Mouse (Mus musculus): ENCODE results near the gene Ankrd65. TPM values are rescaled to one million over a fixed set of nuclear protein-coding genes. Genes with fewer than 3 reads are reported as not detected.
A peak's percentile ranks its signal among the peaks of the same experiment; 100 is the strongest.

Gene Ankrd65
- total RNA-seq, 2 experiments from 2014 or later = not detected

GRCm38 (mm10) chr4:155847591-155848352 lies 57.5 kb downstream of the Ankrd65 start:
- peak; percentile 56 for DNase-seq

GRCm38 (mm10) chr4:155848434-155849095 lies 58.3 kb downstream of the Ankrd65 start:
- peak; percentile 53 for DNase-seq

Small RNA genes within 50 kb of the gene (microRNA-seq; reads per million reads assigned to microRNA genes)
- 0 reads per million in 2 experiments for gene Gm27743

Other genes with a start within 250 kb of the Ankrd65 start
- gene Nadk, start 228.1 kb upstream of the Ankrd65 start, total RNA-seq (2021) = 10 to 100 TPM; 20.8 to 25.2 TPM
- 1 to 10 TPM; 6.5 to 8.6 TPM for gene Slc35e2, start 189.0 kb upstream of the Ankrd65 start, total RNA-seq (2021)
- 10 to 100 TPM; 24.4 to 33.1 TPM for gene Cdk11b, start 165.6 kb upstream of the Ankrd65 start, total RNA-seq (2021)
- gene Gm10563, start 145.0 kb upstream of the Ankrd65 start, total RNA-seq (2021) = not detected
- gene Mmp23, start 137.1 kb upstream of the Ankrd65 start, total RNA-seq (2021) = 10 to 100 TPM; 18.3 to 22.2 TPM
- 10 to 100 TPM; 13.2 to 16.8 TPM for gene Mib2, start 121.2 kb upstream of the Ankrd65 start, total RNA-seq (2021)
- gene Fndc10, start 96.1 kb upstream of the Ankrd65 start, total RNA-seq (2021) = 1 to 10 TPM; 5.8 to 7.9 TPM
- 10 to 100 TPM; 50.8 to 51.4 TPM for gene Ssu72, start 85.6 kb upstream of the Ankrd65 start, total RNA-seq (2021)
- gene Tmem240, start 55.6 kb upstream of the Ankrd65 start, total RNA-seq (2021) = 1 to 10 TPM in 1 of 2 experiments, under 1 TPM in 1; 0.49 to 1.0 TPM
- gene Atad3a, start 29.3 kb upstream of the Ankrd65 start, total RNA-seq (2021) = 10 to 100 TPM; 30.4 to 39.3 TPM
- 10 to 100 TPM; 16.8 to 21.5 TPM for gene Vwa1, start 15.7 kb upstream of the Ankrd65 start, total RNA-seq (2021)
- gene Tmem88b, start 4.6 kb upstream of the Ankrd65 start, total RNA-seq (2021) = 1 to 10 TPM; 2.4 to 4.0 TPM
- gene Mrpl20, start 12.4 kb downstream of the Ankrd65 start, total RNA-seq (2021) = 10 to 100 TPM; 56.6 to 58.0 TPM
- gene Ccnl2, start 22.1 kb downstream of the Ankrd65 start, total RNA-seq (2021) = 10 to 100 TPM; 31.0 to 47.8 TPM
- gene Aurkaip1, start 40.8 kb downstream of the Ankrd65 start, total RNA-seq (2021) = 10 to 100 TPM; 85.0 to 93.2 TPM
- gene Mxra8, start 49.2 kb downstream of the Ankrd65 start, total RNA-seq (2021) = 100 to 1,000 TPM; 112 to 136 TPM
- gene Dvl1, start 57.0 kb downstream of the Ankrd65 start, total RNA-seq (2021) = 10 to 100 TPM; 96.4 to 99.6 TPM
- under 1 TPM; 0.11 to 0.26 TPM for gene Tas1r3, start 72.9 kb downstream of the Ankrd65 start, total RNA-seq (2021)
- gene Cptp, start 79.0 kb downstream of the Ankrd65 start, total RNA-seq (2021) = 10 to 100 TPM; 13.6 to 20.5 TPM
- 10 to 100 TPM; 18.9 to 21.7 TPM for gene Ints11, start 79.1 kb downstream of the Ankrd65 start, total RNA-seq (2021)
- 10 to 100 TPM; 16.9 to 23.6 TPM for gene Pusl1, start 101.3 kb downstream of the Ankrd65 start, total RNA-seq (2021)
- gene Acap3, start 101.4 kb downstream of the Ankrd65 start, total RNA-seq (2021) = 10 to 100 TPM; 13.8 to 23.1 TPM
- gene Ube2j2, start 153.4 kb downstream of the Ankrd65 start, total RNA-seq (2021) = 10 to 100 TPM; 62.1 to 67.2 TPM
- gene C1qtnf12, start 171.9 kb downstream of the Ankrd65 start, total RNA-seq (2021) = 10 to 100 TPM; 20.8 to 23.1 TPM
- 1 to 10 TPM; 3.1 to 3.8 TPM for gene B3galt6, start 202.2 kb downstream of the Ankrd65 start, total RNA-seq (2021)
- gene Sdf4, start 202.4 kb downstream of the Ankrd65 start, total RNA-seq (2021) = 10 to 100 TPM; 87.9 to 96.0 TPM
- gene Tnfrsf4, start 223.4 kb downstream of the Ankrd65 start, total RNA-seq (2021) = under 1 TPM; 0.31 to 0.93 TPM
- gene Tnfrsf18, start 235.7 kb downstream of the Ankrd65 start, total RNA-seq (2021) = under 1 TPM in 1 of 2 experiments, not detected in 1; 0.36 TPM